Mouse (Mus musculus) embryonic facial prominence, embryonic 15.5 days (tissue): ENCODE measurements around the gene Msi2. TPM values are rescaled to one million over a fixed set of nuclear protein-coding genes. Genes with fewer than 3 reads are reported as not detected.

Experiments used
- ATAC-seq: fragments of 200-750 bp; cut with Nextera tagmentation; 2 replicates; pipeline ENCODE4 v1.8.0; 2017; ENCODE audit warnings: low read depth, moderate TSS enrichment; ENCODE audit not compliant: insufficient number of reproducible peaks, low FRiP score, low TSS enrichment
- H3K27ac ChIP-seq: fragments of 300-500 bp; sonication (generic); replicated peaks from 2 replicates; pipeline ENCODE4 v1.5.1; 2015; ENCODE audit warnings: mild to moderate bottlenecking, inconsistent platforms
- H3K27me3 ChIP-seq: fragments of 300-500 bp; sonication (generic); 2 replicates; pipeline ENCODE4 v1.6.1; 2015; ENCODE audit warnings: inconsistent platforms
- H3K36me3 ChIP-seq: fragments of 300-500 bp; sonication (generic); 2 replicates; pipeline ENCODE4 v1.6.1; 2015; ENCODE audit warnings: mild to moderate bottlenecking, inconsistent platforms
- H3K4me1 ChIP-seq: fragments of 300-500 bp; sonication (generic); 2 replicates; pipeline ENCODE4 v1.6.1; 2015; ENCODE audit warnings: inconsistent platforms
- H3K4me2 ChIP-seq: fragments of 300-500 bp; sonication (generic); replicated peaks from 2 replicates; pipeline ENCODE4 v1.6.1; 2015; ENCODE audit warnings: mild to moderate bottlenecking, inconsistent platforms
- H3K4me3 ChIP-seq: fragments of 300-500 bp; sonication (generic); replicated peaks from 2 replicates; pipeline ENCODE4 v1.5.1; 2015; ENCODE audit warnings: mild to moderate bottlenecking, inconsistent platforms
- H3K9ac ChIP-seq: fragments of 300-500 bp; sonication (generic); 2 replicates; pipeline ENCODE4 v1.6.1; 2015; ENCODE audit warnings: inconsistent platforms
- H3K9me3 ChIP-seq: fragments of 300-500 bp; sonication (generic); replicated peaks from 2 replicates; pipeline ENCODE4 v1.6.1; 2016; ENCODE audit warnings: inconsistent platforms
- WGBS: fragments of 180-500 bp; shearing (Covaris S2); methylation state at CpG from one replicate; pipeline ENCODE4 v1.1.7; 2015; 5-methylcytosine and 5-hydroxymethylcytosine counted together
- polyA plus RNA-seq: library from polyadenylated mRNA; unstranded; fragments of >200 nt; fragmentation: Nextera tagmentation; extraction: Ambion mirVana; gene quantifications from 2 replicates; pipeline ENCODE4 v1.2.1, GENCODE M21; 2015

Gene Msi2
- polyA plus RNA-seq, 1 experiment from 2014 or later = 19.7 TPM

DNA sequence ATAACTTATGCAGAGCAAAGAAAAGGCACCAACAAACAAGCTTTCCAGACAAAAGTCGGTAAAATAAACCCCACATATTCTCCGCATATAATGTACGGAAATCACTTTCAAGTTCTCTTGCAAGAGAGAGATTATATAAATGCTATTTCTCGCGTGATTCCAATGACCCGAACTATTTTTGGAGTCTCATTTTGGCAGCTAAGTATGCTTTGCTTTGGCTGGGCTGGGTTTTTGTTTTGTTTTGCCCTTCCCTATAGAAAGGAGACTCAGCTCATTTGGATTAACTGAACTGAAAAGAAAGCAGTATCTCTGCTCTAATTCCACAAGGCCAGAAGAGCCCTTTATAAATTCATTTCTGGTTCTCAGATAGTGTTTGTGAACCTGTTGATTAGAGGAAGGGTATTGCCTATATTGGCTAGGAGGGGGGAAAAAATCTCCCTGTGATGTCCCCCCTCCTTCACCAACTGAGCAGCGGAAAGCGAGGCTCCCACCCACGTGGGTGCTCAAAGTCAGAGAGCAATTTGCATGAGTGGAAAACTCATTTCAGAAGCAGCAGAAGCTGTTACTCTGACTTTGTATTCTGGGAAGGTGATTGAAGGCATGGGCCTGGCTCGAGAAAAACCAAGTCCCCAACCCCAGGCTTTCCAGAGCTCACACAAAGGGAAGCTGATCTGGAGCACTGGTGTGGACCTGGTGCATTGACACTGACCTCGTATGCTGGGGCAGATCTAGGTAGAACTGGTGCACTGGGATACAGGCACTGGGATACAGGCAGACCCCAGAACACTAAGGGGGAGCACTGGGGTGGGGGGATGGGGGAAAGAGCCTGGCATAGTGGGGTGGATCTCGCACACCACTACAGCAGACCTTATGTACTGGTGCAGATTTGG, 201.5 kb downstream of the Msi2 start:
- Histone ChIP-seq H3K4me1 (peaks cover 37% of the 10 kb centered on the region), H3K36me3 (no peaks in the 10 kb centered on the region), H3K9ac (no peak overlapping the region), H3K4me3 (no peak overlapping the region), H3K4me2 (no peak overlapping the region), H3K9me3 (no peaks in the 10 kb centered on the region), H3K27ac (0 out of 2 replicates have a peak overlapping the region, but pooled peaks have one; percentile 8), H3K27me3 (no peaks in the 10 kb centered on the region)
- no peak for ATAC-seq
- WGBS = 57% methylated on average over 12 of the region's 12 CpGs

DNA sequence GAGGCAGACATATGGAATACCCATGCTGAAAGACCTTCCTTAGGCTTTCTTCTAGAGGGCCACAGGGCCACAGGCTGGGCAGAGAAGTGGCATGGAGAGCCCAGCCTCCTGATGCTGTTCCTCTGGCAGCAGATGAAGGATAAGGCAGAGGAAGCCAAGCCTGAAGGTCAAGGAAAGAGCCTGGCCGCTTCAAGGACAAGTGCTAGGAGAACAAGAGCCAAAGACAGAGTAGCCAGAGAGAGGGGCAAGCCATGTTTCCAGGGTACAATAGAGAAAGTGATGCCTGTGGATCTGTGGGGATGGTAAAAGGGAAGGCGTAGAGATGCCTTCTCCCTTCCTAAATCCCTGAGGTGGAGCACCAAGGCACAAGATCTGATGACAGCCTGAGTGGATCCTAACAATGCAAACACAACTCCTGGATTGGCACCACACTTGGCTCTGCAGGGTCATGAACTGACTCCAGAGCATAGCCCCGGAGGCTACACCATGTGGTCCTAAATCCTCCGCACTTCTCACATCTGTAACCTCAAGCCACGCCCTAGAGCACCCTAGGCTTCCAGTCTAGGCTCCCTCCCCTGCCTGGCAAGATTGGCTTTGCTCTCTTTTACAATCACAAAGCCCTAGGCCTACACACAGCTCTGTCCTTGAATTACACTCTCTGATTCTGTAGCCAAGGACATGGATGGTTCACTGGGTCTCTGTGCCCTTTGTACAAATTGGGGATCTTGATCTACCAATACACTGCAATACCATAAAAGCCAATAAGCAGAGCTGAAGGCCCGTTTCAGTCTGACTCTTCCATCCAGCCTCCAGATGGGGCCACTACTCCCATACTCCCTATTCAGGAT, 202.4 kb downstream of the Msi2 start:
- WGBS = 58% methylated on average over 6 of the region's 6 CpGs
- H3K4me3 ChIP-seq = no peak overlapping the region

DNA sequence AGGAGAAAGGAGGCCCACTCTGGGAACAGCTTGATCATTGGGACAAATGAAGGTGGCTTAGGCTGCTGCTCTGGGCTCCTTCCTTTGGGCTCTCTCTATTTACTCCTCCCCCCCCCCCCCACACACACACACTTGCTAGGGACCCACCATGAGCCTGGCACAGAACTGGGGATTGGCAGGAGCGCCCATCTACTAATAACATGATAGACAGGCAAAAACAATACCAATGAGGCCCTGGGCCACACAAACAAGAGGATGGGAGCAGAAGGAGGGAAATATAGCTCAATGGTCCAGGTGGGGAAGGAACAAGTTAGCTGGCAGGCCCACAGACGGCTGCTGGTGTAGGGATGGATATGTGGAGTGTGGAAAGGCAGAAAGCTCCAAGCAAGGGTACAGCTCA, 203.0 kb downstream of the Msi2 start:
- ATAC-seq = no peak
- no peaks in the 10 kb centered on the region for H3K27me3 ChIP-seq
- H3K9ac ChIP-seq = no peak overlapping the region
- peaks cover 42% of the 10 kb centered on the region for H3K4me1 ChIP-seq
- WGBS = 82% methylated on average over 2 of the region's 2 CpGs
- no peak overlapping the region for H3K27ac ChIP-seq
- no peak overlapping the region for H3K4me3 ChIP-seq
- no peaks in the 10 kb centered on the region for H3K36me3 ChIP-seq
- no peak overlapping the region for H3K4me2 ChIP-seq
- H3K9me3 ChIP-seq = no peaks in the 10 kb centered on the region

More for the DNA sequence above, 202.4 kb downstream of the Msi2 start:
- no peak overlapping the region for H3K4me2 ChIP-seq
- no peak overlapping the region for H3K9ac ChIP-seq
- H3K36me3 ChIP-seq = no peaks in the 10 kb centered on the region
- peaks cover 37% of the 10 kb centered on the region for H3K4me1 ChIP-seq
- no peak for ATAC-seq
- no peaks in the 10 kb centered on the region for H3K9me3 ChIP-seq
- H3K27ac ChIP-seq = 0 out of 2 replicates have a peak overlapping the region, but pooled peaks have one; percentile 8
- no peaks in the 10 kb centered on the region for H3K27me3 ChIP-seq

DNA sequence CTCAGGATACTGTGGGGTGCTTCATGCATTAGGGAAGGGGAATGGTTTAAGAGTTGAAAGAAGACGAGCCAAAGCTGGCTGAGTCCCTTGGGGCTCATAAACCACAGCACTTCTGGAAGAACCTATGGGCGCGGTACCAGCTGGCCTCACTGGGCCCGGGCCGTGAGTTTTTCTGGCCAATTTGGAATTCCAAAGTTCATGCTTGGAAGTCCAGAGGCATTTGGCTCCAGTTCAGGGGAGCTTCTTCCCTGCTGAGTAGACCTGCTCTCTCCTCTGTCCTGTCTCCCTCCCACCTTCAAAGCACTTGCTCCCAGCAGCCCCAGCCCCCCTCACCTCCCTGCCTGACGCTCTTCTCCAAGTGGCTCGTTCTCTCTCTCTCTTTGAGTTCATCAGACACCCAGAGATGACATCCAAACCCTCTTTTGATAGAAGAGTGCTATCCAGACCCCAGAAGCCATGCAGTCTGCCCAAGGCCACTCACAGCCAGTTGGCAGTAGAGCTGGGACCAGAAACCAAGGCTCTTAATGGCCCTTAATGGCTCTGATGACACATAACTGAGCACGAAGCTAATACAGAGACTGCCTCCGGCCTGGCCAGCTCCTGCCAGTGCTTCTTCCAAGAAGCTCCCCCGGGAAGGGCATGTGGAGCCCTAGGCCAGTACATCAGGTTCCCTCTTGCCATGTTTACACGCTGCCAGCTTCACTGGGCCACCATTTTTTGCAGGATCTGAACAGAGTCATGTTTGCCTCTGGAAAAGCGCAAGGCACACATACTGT, 204.0 kb downstream of the Msi2 start:
- H3K4me3 ChIP-seq = no peak overlapping the region
- no peaks in the 10 kb centered on the region for H3K36me3 ChIP-seq
- no peak overlapping the region for H3K27ac ChIP-seq
- no peak for ATAC-seq
- H3K4me2 ChIP-seq = no peak overlapping the region
- no peak overlapping the region for H3K9ac ChIP-seq
- peaks cover 42% of the 10 kb centered on the region for H3K4me1 ChIP-seq
- H3K27me3 ChIP-seq = no peaks in the 10 kb centered on the region
- no peaks in the 10 kb centered on the region for H3K9me3 ChIP-seq
- 86% methylated on average over 12 of the region's 12 CpGs for WGBS

DNA sequence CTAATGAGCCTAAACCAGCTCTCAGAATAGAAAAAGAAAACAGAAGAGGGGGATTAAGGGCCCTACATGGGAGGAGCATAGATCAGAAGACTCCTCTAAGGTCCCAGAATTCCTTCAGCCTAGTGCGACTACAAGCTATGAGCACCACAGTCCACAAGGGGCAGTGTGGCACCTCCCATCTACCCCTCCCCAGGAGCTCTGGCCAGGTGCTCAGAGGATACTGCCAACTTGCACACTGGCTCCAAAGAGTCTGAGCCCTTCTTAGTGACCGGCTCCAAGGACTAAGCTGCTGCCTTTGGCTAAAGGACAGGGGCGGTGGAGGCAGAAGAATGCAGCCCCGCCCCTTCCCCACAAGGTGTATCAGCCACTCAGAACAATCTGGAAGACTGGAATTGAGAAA, 205.7 kb downstream of the Msi2 start:
- Histone ChIP-seq H3K27me3 (no peaks in the 10 kb centered on the region), H3K9me3 (no peaks in the 10 kb centered on the region), H3K4me3 (no peak overlapping the region), H3K27ac (no peak overlapping the region), H3K4me1 (peaks cover 41% of the 10 kb centered on the region), H3K36me3 (no peaks in the 10 kb centered on the region), H3K9ac (no peak overlapping the region), H3K4me2 (no peak overlapping the region)
- WGBS = 27% methylated on average over 4 of the region's 4 CpGs
- ATAC-seq = peak; percentile 26; the same call in 1 of the 2 replicates

DNA sequence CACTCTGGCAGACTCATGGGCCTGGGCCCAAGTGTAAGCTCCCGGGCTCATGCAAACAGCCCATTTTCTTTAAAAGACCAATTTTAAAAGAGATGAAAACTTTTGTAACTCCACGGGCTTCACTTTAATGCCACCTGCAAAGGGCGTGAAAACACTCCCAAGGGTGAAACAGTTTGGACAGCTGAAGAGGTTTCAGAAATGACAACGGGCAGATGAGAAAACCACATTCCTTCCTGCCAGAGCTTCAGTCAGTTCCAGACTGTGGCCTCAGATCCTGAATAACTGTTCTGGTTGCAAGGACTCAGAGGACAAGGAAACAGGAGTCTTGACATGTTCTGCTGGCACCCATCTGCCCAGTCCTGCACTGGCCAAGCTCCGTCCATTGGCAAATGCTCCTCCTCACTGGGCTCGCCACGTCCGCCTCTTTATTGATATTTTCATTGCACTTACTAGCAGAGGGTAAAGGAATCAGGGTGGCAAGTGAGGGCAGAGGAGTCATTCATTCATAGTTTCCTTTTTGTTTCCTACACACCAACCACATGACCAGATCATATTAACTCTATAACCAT, 207.9 kb downstream of the Msi2 start:
- WGBS = 73% methylated on average over 8 of the region's 8 CpGs
- Histone ChIP-seq H3K4me1 (peaks cover 37% of the 10 kb centered on the region), H3K27me3 (no peaks in the 10 kb centered on the region), H3K4me3 (no peak overlapping the region), H3K27ac (no peak overlapping the region), H3K4me2 (no peak overlapping the region), H3K36me3 (no peaks in the 10 kb centered on the region), H3K9ac (no peak overlapping the region), H3K9me3 (no peaks in the 10 kb centered on the region)
- ATAC-seq = no peak

DNA sequence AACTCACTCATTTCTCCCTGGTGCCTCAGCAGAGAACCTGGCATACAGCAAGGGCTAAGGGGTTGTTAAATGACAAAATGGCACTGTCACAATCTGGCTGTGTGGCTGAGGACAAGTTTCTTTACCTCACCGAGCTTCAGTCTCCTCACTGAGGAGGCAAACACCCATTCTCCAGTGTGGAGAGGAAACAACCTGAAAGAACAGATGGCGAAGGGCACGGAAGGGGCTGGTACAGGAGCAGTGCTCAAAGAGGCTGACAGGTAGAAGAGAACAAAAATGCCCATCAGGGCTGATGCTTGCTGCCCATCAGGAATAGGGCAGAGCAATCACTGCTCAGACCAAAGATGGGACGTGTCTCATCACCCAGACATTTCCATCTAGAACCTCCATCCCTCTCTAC, 208.8 kb downstream of the Msi2 start:
- 96% methylated on average over 4 of the region's 4 CpGs for WGBS
- H3K4me3 ChIP-seq = no peak overlapping the region
- no peaks in the 10 kb centered on the region for H3K36me3 ChIP-seq
- no peak overlapping the region for H3K9ac ChIP-seq
- H3K9me3 ChIP-seq = no peaks in the 10 kb centered on the region
- no peak overlapping the region for H3K27ac ChIP-seq
- no peak for ATAC-seq
- no peak overlapping the region for H3K4me2 ChIP-seq
- peaks cover 36% of the 10 kb centered on the region for H3K4me1 ChIP-seq
- H3K27me3 ChIP-seq = no peaks in the 10 kb centered on the region

DNA sequence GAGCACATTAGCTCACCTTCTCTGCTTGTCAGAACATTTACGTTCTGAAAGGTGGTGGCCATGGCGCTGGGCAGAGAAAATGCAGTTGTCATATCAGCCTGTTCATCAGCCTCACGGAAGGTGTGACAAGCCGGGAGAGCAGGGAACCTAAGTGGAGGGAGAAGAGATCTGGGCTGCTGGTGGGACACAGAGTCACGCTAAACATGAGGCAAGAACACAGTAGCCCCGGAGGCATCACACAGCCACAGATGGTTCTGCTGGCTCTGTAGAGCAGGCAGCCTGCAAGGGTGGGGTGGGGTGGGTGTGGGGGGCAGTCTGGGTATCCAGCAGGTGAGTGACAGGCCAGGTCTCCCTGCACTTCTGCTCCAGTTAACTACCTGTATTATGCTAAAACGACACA, 210.2 kb downstream of the Msi2 start:
- Histone ChIP-seq H3K4me2 (no peak overlapping the region), H3K9ac (no peak overlapping the region), H3K4me1 (peaks cover 31% of the 10 kb centered on the region), H3K36me3 (no peaks in the 10 kb centered on the region), H3K27me3 (no peaks in the 10 kb centered on the region), H3K4me3 (no peak overlapping the region), H3K27ac (no peak overlapping the region), H3K9me3 (no peaks in the 10 kb centered on the region)
- no peak for ATAC-seq
- WGBS = 63% methylated on average over 7 of the region's 7 CpGs

DNA sequence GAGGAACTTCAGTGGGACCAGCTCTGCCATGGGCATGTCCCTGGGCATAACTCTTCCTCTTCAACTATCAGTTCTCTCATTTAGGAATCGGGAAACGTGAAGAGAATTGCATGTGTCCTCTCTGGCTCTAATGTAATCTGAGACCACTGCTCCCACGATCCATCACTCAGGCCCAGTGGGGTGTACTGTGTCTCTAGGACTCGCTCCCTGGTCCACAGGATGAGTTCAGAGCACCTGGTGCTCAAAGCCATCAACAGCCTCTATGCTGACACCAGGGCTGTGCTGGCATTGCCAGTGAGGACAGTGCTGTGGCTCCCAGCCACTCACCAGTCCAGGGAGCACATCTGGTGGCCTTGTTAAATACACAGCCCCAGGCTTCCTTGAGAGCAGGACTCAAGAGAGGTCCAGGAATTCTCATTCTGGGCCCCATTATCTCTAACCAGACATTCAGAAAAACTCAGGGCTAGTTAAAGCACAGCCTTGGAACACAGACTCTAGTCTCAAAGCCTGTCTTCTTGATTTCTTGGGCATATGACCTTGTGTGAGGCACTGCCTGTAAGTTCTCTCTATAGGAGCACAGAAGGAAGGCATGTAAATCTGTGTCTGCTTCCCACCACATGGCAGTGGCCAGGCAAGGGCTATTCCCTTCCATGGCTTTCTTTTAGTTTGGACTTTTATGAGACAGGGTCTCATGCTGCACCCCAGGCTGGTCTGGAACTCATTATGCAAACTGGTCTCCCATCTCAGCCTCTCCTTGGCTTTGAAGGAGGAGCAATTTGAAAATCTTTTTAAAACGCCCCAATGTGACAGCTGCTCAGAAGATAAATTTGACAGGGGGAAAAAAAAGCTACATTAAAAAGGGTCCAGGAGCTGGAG, 211.5 kb downstream of the Msi2 start:
- no peaks in the 10 kb centered on the region for H3K9me3 ChIP-seq
- H3K27ac ChIP-seq = no peak overlapping the region
- 35% methylated on average over 5 of the region's 5 CpGs for WGBS
- no peak for ATAC-seq
- no peaks in the 10 kb centered on the region for H3K36me3 ChIP-seq
- no peak overlapping the region for H3K9ac ChIP-seq
- H3K4me3 ChIP-seq = no peak overlapping the region
- no peaks in the 10 kb centered on the region for H3K27me3 ChIP-seq
- peaks cover 18% of the 10 kb centered on the region for H3K4me1 ChIP-seq
- no peak overlapping the region for H3K4me2 ChIP-seq

DNA sequence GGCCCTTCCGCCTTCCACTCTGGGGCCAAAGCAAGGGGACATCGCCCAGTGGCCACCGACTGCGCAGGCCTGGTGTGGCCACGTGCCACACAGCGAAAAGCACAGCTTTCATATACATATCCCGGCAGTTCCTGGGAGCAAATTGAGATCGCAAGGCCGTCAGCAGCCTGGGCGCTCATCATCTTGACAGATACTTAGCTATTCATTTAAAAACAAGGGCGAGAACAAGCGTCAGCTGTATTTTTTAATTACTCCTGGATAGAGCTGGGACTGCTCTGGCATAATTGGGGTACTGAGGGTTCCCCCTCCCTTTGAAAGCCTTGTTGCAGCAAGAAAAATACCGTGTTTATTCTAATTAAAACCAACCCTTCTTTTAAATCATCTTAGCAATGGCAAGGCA, 212.2 kb downstream of the Msi2 start:
- Histone ChIP-seq H3K4me3 (no peak overlapping the region), H3K4me1 (peaks cover 18% of the 10 kb centered on the region), H3K36me3 (no peaks in the 10 kb centered on the region), H3K27ac (no peak overlapping the region), H3K27me3 (no peaks in the 10 kb centered on the region), H3K9me3 (no peaks in the 10 kb centered on the region), H3K9ac (no peak overlapping the region), H3K4me2 (no peak overlapping the region)
- no peak for ATAC-seq
- WGBS = 80% methylated on average over 13 of the region's 13 CpGs
